Mouse (Mus musculus) embryonic facial prominence, embryonic 14.5 days (tissue): Measurements from ENCODE around the gene Tmcc2. TPM values are rescaled to one million over a fixed set of nuclear protein-coding genes. Genes with fewer than 3 reads are reported as not detected.

Source experiments
- ATAC-seq: fragments of 200-750 bp; cut with Nextera tagmentation; 2 replicates; pipeline ENCODE4 v1.8.0; 2017; ENCODE audit warnings: low read depth, moderate number of reproducible peaks, moderate TSS enrichment
- DNase-seq: peaks from one replicate; pipeline ENCODE4 v3.0.0-alpha.2; 2015; ENCODE audit warnings: low spot score
- H3K27ac ChIP-seq: fragments of 300-500 bp; sonication (generic); replicated peaks from 2 replicates; pipeline ENCODE4 v1.5.1; 2014; ENCODE audit warnings: low read depth, mild to moderate bottlenecking, low read length, moderate library complexity
- H3K27me3 ChIP-seq: fragments of 300-500 bp; sonication (generic); replicated peaks from 2 replicates; pipeline ENCODE4 v1.6.1; 2014; ENCODE audit warnings: low read length; ENCODE audit not compliant: control insufficient read depth, insufficient read depth
- H3K36me3 ChIP-seq: fragments of 300-500 bp; sonication (generic); 2 replicates; pipeline ENCODE4 v1.6.1; 2014; ENCODE audit warnings: low read length, mixed read lengths; ENCODE audit not compliant: control insufficient read depth, insufficient read depth
- H3K4me1 ChIP-seq: fragments of 300-500 bp; sonication (generic); 2 replicates; pipeline ENCODE4 v1.6.1; 2014; ENCODE audit warnings: antibody characterized with exemption, low read length; ENCODE audit not compliant: control insufficient read depth, insufficient read depth
- H3K4me2 ChIP-seq: fragments of 300-500 bp; sonication (generic); 2 replicates; pipeline ENCODE4 v1.6.1; 2014; ENCODE audit warnings: low read depth, mild to moderate bottlenecking, low read length, moderate library complexity, mixed read lengths
- H3K4me3 ChIP-seq: fragments of 300-500 bp; sonication (generic); 2 replicates; pipeline ENCODE4 v1.5.1; 2014; ENCODE audit warnings: low read depth, mild to moderate bottlenecking, low read length
- H3K9ac ChIP-seq: fragments of 300-500 bp; sonication (generic); 2 replicates; pipeline ENCODE4 v1.6.1; 2014; ENCODE audit warnings: low read depth, mild to moderate bottlenecking, low read length, moderate library complexity, mixed read lengths
- H3K9me3 ChIP-seq: fragments of 300-500 bp; sonication (generic); 2 replicates; pipeline ENCODE4 v1.6.1; 2016; ENCODE audit warnings: low read length; ENCODE audit not compliant: control insufficient read depth
- WGBS: fragments of 180-500 bp; shearing (Covaris S2); extraction: QIAGEN DNeasy Blood & Tissue Kit; methylation state at CpG from one replicate; pipeline ENCODE4 v1.1.7; 2014; 5-methylcytosine and 5-hydroxymethylcytosine counted together
- polyA plus RNA-seq: library from polyadenylated mRNA; unstranded; fragments of >200 nt; fragmentation: Nextera tagmentation; extraction: Ambion mirVana; gene quantifications from 2 replicates; pipeline ENCODE4 v1.2.1, GENCODE M21; 2014

Tmcc2 gene
- polyA plus RNA-seq, 1 experiment from 2014 or later, result 10.2 TPM

DNA sequence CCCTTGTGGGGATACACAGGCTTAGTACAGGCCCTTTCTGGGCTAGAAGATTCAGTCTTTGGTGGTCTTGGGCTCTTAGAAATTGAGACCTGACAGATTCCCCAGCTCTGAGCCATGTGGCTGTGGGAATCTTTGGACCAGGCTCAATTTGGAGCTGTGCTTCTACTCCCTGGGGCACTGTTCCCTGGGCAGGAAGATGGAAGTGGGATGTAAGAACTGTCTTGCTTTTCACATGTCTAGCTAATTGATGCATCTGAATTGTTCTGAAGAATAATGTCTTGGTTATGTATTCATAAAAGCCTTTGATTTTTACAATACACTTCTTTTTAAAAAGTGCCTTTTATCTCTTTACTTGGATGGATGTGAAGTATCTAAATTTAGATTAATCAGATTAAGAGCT, 34.5 kb upstream of the Tmcc2 start:
- Histone ChIP-seq H3K4me1 (no peaks in the 10 kb centered on the region), H3K36me3 (peaks cover 5% of the 10 kb centered on the region), H3K4me2 (no peak overlapping the region), H3K27ac (no peak overlapping the region), H3K27me3 (no peaks in the 10 kb centered on the region), H3K9ac (no peak overlapping the region), H3K4me3 (no peak overlapping the region), H3K9me3 (no peaks in the 10 kb centered on the region)
- ATAC-seq (no peak), DNase-seq (no peak)

DNA sequence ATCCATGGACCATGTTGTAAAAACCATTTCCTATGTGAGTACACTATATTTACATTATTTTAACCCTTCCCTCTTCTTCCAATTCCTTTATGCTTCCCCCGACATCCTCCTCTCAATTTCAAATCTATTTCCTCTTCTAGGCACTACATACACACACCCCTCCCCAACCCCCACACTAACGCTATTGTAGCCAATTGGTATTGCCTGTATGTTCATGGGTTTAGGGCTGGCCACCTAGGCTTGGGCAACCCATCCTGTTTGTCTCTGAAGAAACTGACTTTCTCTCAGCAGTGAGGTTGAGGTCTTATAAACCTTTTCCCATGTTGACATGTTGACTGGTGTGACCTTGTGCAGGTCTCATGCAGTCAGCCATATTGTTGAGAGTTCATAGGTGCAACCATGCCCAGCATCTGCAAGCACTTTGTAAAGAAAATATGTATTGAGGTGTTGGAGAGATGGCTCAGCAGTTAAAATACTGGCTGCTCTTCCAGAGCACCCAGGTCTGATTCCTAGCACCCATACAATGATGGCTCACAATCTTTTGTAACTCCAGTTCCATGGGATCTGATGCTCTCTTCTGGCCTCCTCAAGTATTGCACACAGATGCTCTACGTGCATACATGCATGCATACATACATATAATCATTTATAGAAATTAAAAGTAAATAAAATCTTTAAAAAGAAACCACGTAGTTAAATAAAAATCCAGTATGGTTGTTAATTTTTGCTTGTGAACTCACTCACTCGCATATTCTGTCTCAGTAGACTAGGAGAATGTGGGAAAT, 32.0 kb upstream of the Tmcc2 start:
- no peak overlapping the region for H3K27ac ChIP-seq
- ATAC-seq, result no peak
- H3K4me2 ChIP-seq, result no peak overlapping the region
- H3K9me3 ChIP-seq, result no peaks in the 10 kb centered on the region
- H3K9ac ChIP-seq, result no peak overlapping the region
- DNase-seq, result no peak
- H3K36me3 ChIP-seq, result peaks cover 5% of the 10 kb centered on the region
- 95% methylated on average over 5 of the region's 5 CpGs for WGBS
- no peaks in the 10 kb centered on the region for H3K27me3 ChIP-seq
- peaks cover 16% of the 10 kb centered on the region; the same call in 1 of the 2 replicates for H3K4me1 ChIP-seq
- H3K4me3 ChIP-seq, result no peak overlapping the region

DNA sequence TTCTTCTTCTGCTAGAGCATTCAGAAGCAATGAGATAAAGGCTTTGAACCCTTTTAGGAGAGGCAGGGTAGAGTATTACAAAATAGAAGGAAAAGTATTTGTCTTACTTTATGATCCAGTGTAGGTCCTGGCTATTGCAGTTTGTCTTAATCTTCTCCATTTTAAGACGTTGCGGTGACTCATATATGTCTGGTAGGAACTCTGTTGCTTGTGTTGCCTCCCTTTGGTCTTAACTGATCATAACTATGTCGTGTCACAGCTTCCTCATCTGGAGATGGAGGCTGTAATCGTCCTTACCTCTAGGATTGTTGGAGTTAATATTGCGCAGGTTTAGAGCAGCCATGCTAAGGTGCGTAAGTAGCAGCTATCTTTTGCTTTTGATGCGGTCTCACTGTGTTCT, 29.6 kb upstream of the Tmcc2 start:
- DNase-seq (no peak), ATAC-seq (no peak)
- Histone ChIP-seq H3K9me3 (no peaks in the 10 kb centered on the region), H3K4me3 (no peak overlapping the region), H3K9ac (no peak overlapping the region), H3K27ac (no peak overlapping the region), H3K4me1 (peaks cover 18% of the 10 kb centered on the region; the same call in 1 of the 2 replicates), H3K4me2 (no peak overlapping the region), H3K36me3 (peaks cover 5% of the 10 kb centered on the region), H3K27me3 (no peaks in the 10 kb centered on the region)
- 84% methylated on average over 7 of the region's 7 CpGs for WGBS

DNA sequence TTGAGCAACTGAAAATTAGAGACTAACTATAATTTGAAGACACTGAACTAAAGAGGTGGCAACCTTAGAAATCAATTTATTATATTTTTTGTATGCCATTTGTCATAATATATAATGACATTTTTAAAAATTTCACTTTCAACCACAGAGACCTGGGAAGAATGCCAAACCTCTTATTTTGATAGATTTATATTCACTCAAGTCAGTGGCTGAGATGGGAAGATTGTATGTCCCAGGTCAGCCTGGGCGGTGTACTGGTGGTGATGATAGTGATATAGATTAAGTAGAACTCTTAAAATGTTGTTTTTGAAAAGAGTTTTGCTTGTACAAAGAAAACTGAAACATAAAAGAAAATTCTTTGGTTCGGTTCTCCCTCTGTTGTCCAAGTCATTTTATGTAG, 29.1 kb upstream of the Tmcc2 start:
- Histone ChIP-seq H3K4me3 (no peak overlapping the region), H3K9me3 (no peaks in the 10 kb centered on the region), H3K27me3 (no peaks in the 10 kb centered on the region), H3K36me3 (peaks cover 5% of the 10 kb centered on the region), H3K9ac (no peak overlapping the region), H3K4me2 (no peak overlapping the region), H3K4me1 (peaks cover 18% of the 10 kb centered on the region; the same call in 1 of the 2 replicates), H3K27ac (no peak overlapping the region)
- no peak for ATAC-seq
- WGBS, result 69% methylated on average over 2 of the region's 2 CpGs
- DNase-seq, result no peak

DNA sequence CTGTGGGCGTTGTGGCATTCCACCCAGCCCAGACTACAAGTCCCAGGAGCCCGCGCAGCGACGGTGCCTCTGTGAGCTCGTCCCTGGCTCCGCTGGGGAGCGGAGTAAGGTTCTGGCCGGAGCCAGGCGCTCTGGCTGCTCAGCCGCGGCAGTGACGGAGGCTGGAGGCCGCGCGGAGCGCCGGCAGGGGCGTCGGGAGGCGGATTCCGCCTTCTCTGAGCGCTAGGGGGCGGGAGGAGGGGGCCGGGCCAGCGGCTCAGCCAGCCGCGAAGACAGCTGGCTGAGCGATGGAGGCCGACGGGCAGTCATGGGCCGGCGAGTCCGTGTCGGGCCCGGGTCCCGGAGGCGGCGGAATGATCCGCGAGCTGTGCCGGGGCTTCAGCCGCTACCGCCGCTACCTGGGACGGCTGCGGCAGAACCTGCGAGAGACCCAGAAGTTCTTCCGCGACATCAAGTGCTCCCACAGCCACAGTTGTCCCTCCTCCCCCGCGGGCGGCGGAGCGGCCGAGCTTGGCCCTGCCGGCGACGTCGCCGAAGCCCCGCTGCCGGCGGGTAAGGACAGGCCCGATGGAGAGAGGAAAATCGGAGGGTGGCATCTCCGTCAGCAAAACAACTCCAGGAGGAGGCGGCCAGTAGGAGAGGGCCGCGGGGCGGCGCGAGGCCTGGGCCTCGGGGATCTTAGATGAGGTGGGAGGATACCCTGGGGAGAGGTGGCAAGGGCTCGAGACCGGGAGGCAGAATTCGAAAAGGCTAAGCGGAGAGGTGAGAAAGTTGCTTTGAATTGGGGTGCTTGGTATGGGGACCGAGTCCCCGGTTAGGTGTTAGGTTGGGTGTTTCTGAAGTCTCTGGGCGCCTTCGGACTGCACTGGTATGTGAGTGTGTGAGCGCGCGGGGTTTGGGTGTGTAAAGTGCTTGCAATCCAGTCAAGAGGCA, 26.5 kb upstream of the Tmcc2 start, which contains the start of gene Dstyk:
Dstyk (plus strand) TSS at position 237 of the 933 bp plus-strand sequence.
- no peaks in the 10 kb centered on the region for H3K9me3 ChIP-seq
- H3K27ac ChIP-seq, result peak within 1 kb of the TSS; percentile 92
- H3K4me2 ChIP-seq, result peak within 1 kb of the TSS; percentile 69
- 1% methylated on average over 63 of the region's 85 CpGs for WGBS
- DNase-seq (peak; percentile 98), ATAC-seq (peak; percentile 99)
- peaks cover 18% of the 10 kb centered on the region; the same call in 1 of the 2 replicates for H3K4me1 ChIP-seq
- no peaks in the 10 kb centered on the region; the same call in 1 of the 2 replicates for H3K36me3 ChIP-seq
- peak within 1 kb of the TSS; percentile 95 for H3K9ac ChIP-seq
- peak within 1 kb of the TSS; percentile 88 for H3K4me3 ChIP-seq
- H3K27me3 ChIP-seq, result no peaks in the 10 kb centered on the region

DNA sequence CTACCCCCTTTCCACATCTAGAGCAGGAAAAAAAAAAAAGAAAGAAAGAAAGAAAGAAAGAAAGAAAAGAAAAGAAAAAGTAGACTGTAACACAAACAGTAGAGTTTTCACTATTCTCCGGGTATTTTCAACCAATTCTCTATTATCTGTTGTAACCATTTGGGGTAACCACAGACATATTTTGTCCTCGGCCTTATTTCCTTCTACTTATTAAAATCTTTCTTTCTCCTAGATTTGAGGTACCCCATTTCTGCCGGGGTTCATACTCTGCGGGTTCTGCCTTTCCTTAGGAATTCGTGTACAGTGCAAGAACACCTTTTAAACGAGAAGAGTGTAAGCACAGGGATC, 25.8 kb upstream of the Tmcc2 start:
- Histone ChIP-seq H3K9me3 (no peaks in the 10 kb centered on the region), H3K9ac (peak overlapping the region; percentile 95), H3K4me1 (peaks cover 18% of the 10 kb centered on the region; the same call in 1 of the 2 replicates), H3K27me3 (no peaks in the 10 kb centered on the region), H3K4me3 (peak overlapping the region; percentile 88), H3K4me2 (peak overlapping the region; percentile 69), H3K36me3 (no peaks in the 10 kb centered on the region; the same call in 1 of the 2 replicates), H3K27ac (peak overlapping the region; percentile 92)
- no peak for ATAC-seq
- WGBS, result 12% methylated on average over 6 of the region's 6 CpGs
- DNase-seq, result no peak

DNA sequence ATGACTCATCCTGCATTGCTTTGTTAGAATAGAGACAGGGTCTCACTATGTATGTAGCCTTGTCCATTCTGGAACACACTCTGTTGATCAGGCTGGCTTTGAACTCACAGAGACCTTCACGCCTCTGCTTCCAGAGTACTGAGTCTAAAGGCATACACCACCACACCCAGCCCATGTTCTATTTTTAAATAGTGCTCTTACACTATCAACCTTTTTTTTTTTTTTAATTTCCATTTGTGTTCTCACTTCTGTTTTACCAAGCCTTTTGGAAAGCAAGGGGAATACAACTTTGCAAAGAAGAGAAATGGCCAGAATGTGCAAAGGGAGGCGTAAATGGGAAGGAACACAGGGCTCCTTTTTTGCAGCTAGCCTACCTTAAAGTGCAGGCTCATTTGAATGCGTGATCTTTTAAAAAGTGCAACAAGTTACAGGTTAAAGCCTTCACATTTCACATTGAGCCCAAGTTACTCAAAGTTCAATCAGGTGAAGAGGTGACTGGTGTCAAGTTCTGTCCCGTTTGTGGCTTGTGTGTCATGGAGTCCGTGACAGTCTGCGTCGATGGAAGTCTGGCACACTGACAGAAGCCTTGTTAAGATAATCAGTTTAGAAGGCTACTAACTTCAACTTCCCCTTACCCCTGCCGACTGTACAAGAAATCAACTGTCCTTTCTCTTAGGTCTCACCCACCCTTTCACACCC, 25.3 kb upstream of the Tmcc2 start:
- ATAC-seq, result no peak
- WGBS, result 52% methylated on average over 8 of the region's 8 CpGs
- Histone ChIP-seq H3K9me3 (no peaks in the 10 kb centered on the region), H3K36me3 (no peaks in the 10 kb centered on the region), H3K27me3 (no peaks in the 10 kb centered on the region), H3K4me2 (peak overlapping the region; percentile 69), H3K4me3 (peak overlapping the region; percentile 88), H3K9ac (no peak overlapping the region), H3K4me1 (peaks cover 18% of the 10 kb centered on the region; the same call in 1 of the 2 replicates), H3K27ac (peak overlapping the region; percentile 92; the same call in 1 of the 2 replicates)
- DNase-seq, result peak; percentile 10

DNA sequence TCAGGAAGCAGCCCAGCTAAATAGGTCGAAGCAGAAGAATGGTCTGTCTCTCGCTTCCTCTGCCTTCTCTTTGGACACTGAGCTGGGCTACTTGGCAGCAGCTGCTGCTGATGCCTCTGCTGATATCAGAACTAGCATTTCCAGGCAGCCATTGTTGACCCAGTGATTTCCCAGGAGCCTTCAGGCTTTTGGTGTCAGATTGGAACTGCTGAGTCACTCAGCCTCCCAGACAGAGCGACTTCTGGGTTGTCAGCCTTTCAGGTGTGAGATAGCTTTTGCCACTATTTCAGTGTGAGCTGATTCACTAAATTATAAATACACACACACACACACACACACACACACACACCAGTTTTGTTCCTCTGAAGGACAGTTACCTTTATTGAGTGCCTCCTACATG, 19.6 kb upstream of the Tmcc2 start:
- WGBS, result 92% methylated on average over 3 of the region's 3 CpGs

More for the DNA sequence above, 19.6 kb upstream of the Tmcc2 start:
- Histone ChIP-seq H3K4me3 (no peak overlapping the region), H3K4me1 (no peaks in the 10 kb centered on the region), H3K4me2 (no peak overlapping the region), H3K27ac (no peak overlapping the region), H3K36me3 (no peaks in the 10 kb centered on the region), H3K9ac (no peak overlapping the region), H3K27me3 (no peaks in the 10 kb centered on the region), H3K9me3 (no peaks in the 10 kb centered on the region)
- ATAC-seq (no peak), DNase-seq (no peak)
